Mouse (Mus musculus) urinary bladder, postnatal 36 days (tissue): ENCODE data around the gene Hlcs.

ENCODE experiments used
- DNase-seq, 2 experiments: peaks; one replicate each; pipeline ENCODE4 v3.0.0; 2022; ENCODE audit warnings: low spot score in 2 of 2, mixed read lengths in 1 of 2

Gene Hlcs

GRCm38 (mm10) chr16:94094251-94095108, 218.9 kb downstream of the Hlcs start:
- no peak for DNase-seq

GRCm38 (mm10) chr16:94093151-94093863, 220.1 kb downstream of the Hlcs start:
- no peak for DNase-seq

GRCm38 (mm10) chr16:94092511-94093150, 220.7 kb downstream of the Hlcs start:
- DNase-seq: no peak

GRCm38 (mm10) chr16:94088819-94089692, 224.3 kb downstream of the Hlcs start:
- DNase-seq: no peak

GRCm38 (mm10) chr16:94088226-94088748, 225.1 kb downstream of the Hlcs start:
- DNase-seq: no peak

GRCm38 (mm10) chr16:94087570-94088225, 225.7 kb downstream of the Hlcs start:
- no peak for DNase-seq

- DNase-seq: no peak
Measured at GRCm38 (mm10) chr16:94086701-94087569, 226.4 kb downstream of the Hlcs start.

- DNase-seq: no peak
Measured at GRCm38 (mm10) chr16:94085603-94086285, 227.6 kb downstream of the Hlcs start.

GRCm38 (mm10) chr16:94084711-94085602, 228.4 kb downstream of the Hlcs start, which contains the start of gene Sim2:
TSS of gene Sim2 (plus strand) at chr16:94084931.
- peak in 1 of 2 experiments; percentile 33 for DNase-seq

- no peak for DNase-seq
Measured at GRCm38 (mm10) chr16:94083848-94084525, 229.4 kb downstream of the Hlcs start.

GRCm38 (mm10) chr16:94082960-94083847, 230.2 kb downstream of the Hlcs start:
- DNase-seq: no peak

GRCm38 (mm10) chr16:94081996-94082708, 231.2 kb downstream of the Hlcs start:
- no peak for DNase-seq

GRCm38 (mm10) chr16:94081596-94081995, 231.8 kb downstream of the Hlcs start:
- DNase-seq: no peak

- DNase-seq: no peak
Measured at GRCm38 (mm10) chr16:94079856-94080555, 233.4 kb downstream of the Hlcs start.
